Mouse (Mus musculus): Measurements from ENCODE around the gene Gm10358. TPM values are rescaled to one million over a fixed set of nuclear protein-coding genes. Genes with fewer than 3 reads are reported as not detected.
"Not testable (repeated sequence)": the region's sequence is repeated elsewhere in the genome, so short reads cannot be mapped to it uniquely, and the experiment has no call there.

Gm10358 gene
- 0.22 and 0.39 TPM in 2 replicates for polyA plus RNA-seq (2015; fragmentation: Nextera tagmentation; extraction: Ambion mirVana)

- Histone ChIP-seq H3K4me2 (ENCODE audit: low read depth, low read length) (no peak within 1 kb of the TSS), H3K9me3 (replicated peaks; ENCODE audit: control insufficient read depth, low read length) (no peaks in the 10 kb centered on the region), H3K4me1 (ENCODE audit: control insufficient read depth, insufficient read depth, low read length) (no peaks in the 10 kb centered on the region), H3K27ac (ENCODE audit: low read length) (no peak within 1 kb of the TSS), H3K4me3 (replicated peaks; ENCODE audit: low read length) (no peak within 1 kb of the TSS), H3K9ac (ENCODE audit: low read length) (no peak within 1 kb of the TSS), H3K27me3 (ENCODE audit: control insufficient read depth, insufficient read depth, low read length) (no peaks in the 10 kb centered on the region), H3K36me3 (ENCODE audit: control insufficient read depth, insufficient read depth, low read length) (no peaks in the 10 kb centered on the region)
- no peak for ATAC-seq (ENCODE audit: insufficient read depth, low FRiP score)
- 95% methylated on average over 5 of the region's 5 CpGs for WGBS
These were observed at the start of gene Gm10358 for GRCm38 (mm10) chr8:75406489-75406888. TSS of gene Gm10358 (minus strand) at chr8:75406589.

- peak; percentile 37; the same call in 1 of the 2 replicates for ATAC-seq (ENCODE audit: insufficient read depth, low FRiP score)
- no peak within 1 kb of the TSS for H3K9ac ChIP-seq (ENCODE audit: low read length)
- WGBS, result 88% methylated on average over 7 of the region's 7 CpGs
- no peak within 1 kb of the TSS for H3K27ac ChIP-seq (ENCODE audit: low read length)
- H3K4me1 ChIP-seq (ENCODE audit: control insufficient read depth, insufficient read depth, low read length), result no peaks in the 10 kb centered on the region
- no peak within 1 kb of the TSS for H3K4me2 ChIP-seq (ENCODE audit: low read depth, low read length)
- no peaks in the 10 kb centered on the region for H3K9me3 ChIP-seq (replicated peaks; ENCODE audit: control insufficient read depth, low read length)
- no peak within 1 kb of the TSS for H3K4me3 ChIP-seq (replicated peaks; ENCODE audit: low read length)
- no peaks in the 10 kb centered on the region for H3K36me3 ChIP-seq (ENCODE audit: control insufficient read depth, insufficient read depth, low read length)
- H3K27me3 ChIP-seq (ENCODE audit: control insufficient read depth, insufficient read depth, low read length), result no peaks in the 10 kb centered on the region
These were observed 42.0 kb upstream of the Gm10358 start, which contains the start of gene Iqcm for GRCm38 (mm10) chr8:75448394-75448793. TSS of gene Iqcm (plus strand) at chr8:75448694.

GRCm38 (mm10) chr8:75415696-75416095, 9.3 kb upstream of the Gm10358 start:
- not testable (repeated sequence) for H3K27ac ChIP-seq (ENCODE audit: low read length); H3K4me3 ChIP-seq (replicated peaks; ENCODE audit: low read length); H3K27me3 ChIP-seq (ENCODE audit: control insufficient read depth, insufficient read depth, low read length); ATAC-seq (ENCODE audit: insufficient read depth, low FRiP score); H3K4me2 ChIP-seq (ENCODE audit: low read depth, low read length); H3K9ac ChIP-seq (ENCODE audit: low read length); H3K36me3 ChIP-seq (ENCODE audit: control insufficient read depth, insufficient read depth, low read length); H3K4me1 ChIP-seq (ENCODE audit: control insufficient read depth, insufficient read depth, low read length); H3K9me3 ChIP-seq (replicated peaks; ENCODE audit: control insufficient read depth, low read length)
- WGBS, result 76% methylated on average over 3 of the region's 3 CpGs

- WGBS, result 77% methylated on average over 4 of the region's 4 CpGs
- no peak overlapping the region for H3K9ac ChIP-seq (ENCODE audit: low read length)
- no peak overlapping the region for H3K4me3 ChIP-seq (replicated peaks; ENCODE audit: low read length)
- H3K4me2 ChIP-seq (ENCODE audit: low read depth, low read length), result no peak overlapping the region
- H3K27ac ChIP-seq (ENCODE audit: low read length), result no peak overlapping the region
- no peaks in the 10 kb centered on the region for H3K9me3 ChIP-seq (replicated peaks; ENCODE audit: control insufficient read depth, low read length)
- no peaks in the 10 kb centered on the region for H3K4me1 ChIP-seq (ENCODE audit: control insufficient read depth, insufficient read depth, low read length)
- H3K27me3 ChIP-seq (ENCODE audit: control insufficient read depth, insufficient read depth, low read length), result no peaks in the 10 kb centered on the region
- ATAC-seq (ENCODE audit: insufficient read depth, low FRiP score), result no peak; the same call in 1 of the 2 replicates
- no peaks in the 10 kb centered on the region for H3K36me3 ChIP-seq (ENCODE audit: control insufficient read depth, insufficient read depth, low read length)
These were observed 21.6 kb downstream of the Gm10358 start for GRCm38 (mm10) chr8:75384770-75385290.

- Histone ChIP-seq H3K36me3 (ENCODE audit: control insufficient read depth, insufficient read depth, low read length) (no peaks in the 10 kb centered on the region), H3K4me3 (replicated peaks; ENCODE audit: low read length) (no peak overlapping the region), H3K9me3 (replicated peaks; ENCODE audit: control insufficient read depth, low read length) (no peaks in the 10 kb centered on the region), H3K27ac (ENCODE audit: low read length) (no peak overlapping the region), H3K9ac (ENCODE audit: low read length) (no peak overlapping the region), H3K4me1 (ENCODE audit: control insufficient read depth, insufficient read depth, low read length) (no peaks in the 10 kb centered on the region), H3K27me3 (ENCODE audit: control insufficient read depth, insufficient read depth, low read length) (no peaks in the 10 kb centered on the region), H3K4me2 (ENCODE audit: low read depth, low read length) (no peak overlapping the region)
- 68% methylated on average over 1 of the region's 1 CpGs for WGBS
- ATAC-seq (ENCODE audit: insufficient read depth, low FRiP score), result no peak
These were observed 30.8 kb downstream of the Gm10358 start for GRCm38 (mm10) chr8:75375530-75376123.

- ATAC-seq (ENCODE audit: insufficient read depth, low FRiP score), result no peak
- no peak overlapping the region for H3K4me2 ChIP-seq (ENCODE audit: low read depth, low read length)
- no peaks in the 10 kb centered on the region for H3K4me1 ChIP-seq (ENCODE audit: control insufficient read depth, insufficient read depth, low read length)
- no peaks in the 10 kb centered on the region for H3K27me3 ChIP-seq (ENCODE audit: control insufficient read depth, insufficient read depth, low read length)
- H3K27ac ChIP-seq (ENCODE audit: low read length), result no peak overlapping the region
- no peaks in the 10 kb centered on the region for H3K9me3 ChIP-seq (replicated peaks; ENCODE audit: control insufficient read depth, low read length)
- H3K4me3 ChIP-seq (replicated peaks; ENCODE audit: low read length), result no peak overlapping the region
- WGBS, result 94% methylated on average over 2 of the region's 2 CpGs
- no peak overlapping the region for H3K9ac ChIP-seq (ENCODE audit: low read length)
- H3K36me3 ChIP-seq (ENCODE audit: control insufficient read depth, insufficient read depth, low read length), result no peaks in the 10 kb centered on the region
These were observed 34.4 kb downstream of the Gm10358 start for GRCm38 (mm10) chr8:75372006-75372405.

Other genes starting within 250 kb of the Gm10358 start
- gene Rasd2, start 192.6 kb downstream of the Gm10358 start, polyA plus RNA-seq (2015; fragmentation: Nextera tagmentation; extraction: Ambion mirVana), result 0.80 and 1.1 TPM in 2 replicates
- not detected in 2 replicates for gene Iqcm, start 42.1 kb upstream of the Gm10358 start, polyA plus RNA-seq (2015; fragmentation: Nextera tagmentation; extraction: Ambion mirVana)